Mouse (Mus musculus) stomach, postnatal 0 days (tissue): ENCODE data around the gene Gm49027. TPM values are rescaled to one million over a fixed set of nuclear protein-coding genes. Genes with fewer than 3 reads are reported as not detected.

Experiments used
- ATAC-seq: fragments of 200-750 bp; cut with Nextera tagmentation; 2 replicates; pipeline ENCODE4 v1.8.0; 2017; ENCODE audit not compliant: low FRiP score, low TSS enrichment
- DNase-seq: peaks from one replicate; pipeline ENCODE4 v3.0.0-alpha.2; 2016; ENCODE audit warnings: low spot score
- H3K27ac ChIP-seq: fragments of 300-500 bp; sonication (generic); replicated peaks from 2 replicates; pipeline ENCODE4 v1.5.1; 2014; ENCODE audit warnings: mild to moderate bottlenecking, control low read depth
- H3K27me3 ChIP-seq: fragments of 300-500 bp; sonication (generic); 2 replicates; pipeline ENCODE4 v1.6.1; 2014; ENCODE audit warnings: low read length; ENCODE audit not compliant: control insufficient read depth, insufficient read depth
- H3K36me3 ChIP-seq: fragments of 300-500 bp; sonication (generic); 2 replicates; pipeline ENCODE4 v1.6.1; 2014; ENCODE audit warnings: low read length, mixed read lengths; ENCODE audit not compliant: control insufficient read depth, insufficient read depth
- H3K4me1 ChIP-seq: fragments of 300-500 bp; sonication (generic); replicated peaks from 2 replicates; pipeline ENCODE4 v1.6.1; 2014; ENCODE audit warnings: antibody characterized with exemption; ENCODE audit not compliant: control insufficient read depth, insufficient read depth
- H3K4me2 ChIP-seq: fragments of 300-500 bp; sonication (generic); replicated peaks from 2 replicates; pipeline ENCODE4 v1.6.1; 2014; ENCODE audit warnings: low read depth, mild to moderate bottlenecking, control low read depth, moderate library complexity
- H3K4me3 ChIP-seq: fragments of 300-500 bp; sonication (generic); 2 replicates; pipeline ENCODE4 v1.5.1; 2014; ENCODE audit warnings: low read depth, low read length, control low read depth
- H3K9ac ChIP-seq: fragments of 300-500 bp; sonication (generic); 2 replicates; pipeline ENCODE4 v1.6.1; 2014; ENCODE audit warnings: mild to moderate bottlenecking, low read length, control low read depth, mixed read lengths
- H3K9me3 ChIP-seq: fragments of 300-500 bp; sonication (generic); 2 replicates; pipeline ENCODE4 v1.6.1; 2016; ENCODE audit warnings: low read length; ENCODE audit not compliant: control insufficient read depth
- CTCF ChIP-seq: IDR thresholded peaks from 2 replicates; pipeline ENCODE4 v1.5.1; 2016; ENCODE audit warnings: antibody characterized with exemption, low read depth, mild to moderate bottlenecking, moderate library complexity
- EP300 ChIP-seq: optimal IDR thresholded peaks from 2 replicates; pipeline ENCODE3; 2016; ENCODE audit warnings: antibody characterized with exemption
- WGBS: fragments of 180-500 bp; shearing (Covaris S2); extraction: QIAGEN DNeasy Blood & Tissue Kit; methylation state at CpG from one replicate; pipeline ENCODE4 v1.1.7; 2014; 5-methylcytosine and 5-hydroxymethylcytosine counted together
- polyA plus RNA-seq: library from polyadenylated mRNA; unstranded; fragments of >200 nt; fragmentation: Nextera tagmentation; extraction: Ambion mirVana; gene quantifications from 2 replicates; pipeline ENCODE4 v1.2.1, GENCODE M21; 2015

The Gm49027 gene
- polyA plus RNA-seq, 1 experiment from 2014 or later, result 5.6 TPM

- Histone ChIP-seq H3K27me3 (no peaks in the 10 kb centered on the region), H3K4me1 (no peaks in the 10 kb centered on the region), H3K27ac (no peak within 1 kb of the TSS), H3K4me3 (no peak within 1 kb of the TSS), H3K9ac (no peak within 1 kb of the TSS), H3K36me3 (no peaks in the 10 kb centered on the region), H3K9me3 (no peaks in the 10 kb centered on the region), H3K4me2 (no peak within 1 kb of the TSS)
- ATAC-seq (no peak), DNase-seq (no peak)
- no peak for TF ChIP-seq CTCF
- no peak for TF ChIP-seq EP300
- 87% methylated on average over 5 of the region's 5 CpGs for WGBS
Observed at GRCm38 (mm10) chr5:123510160-123510559, 15.1 kb downstream of the Gm49027 start, which contains the start of gene B3gnt4. B3gnt4 (plus strand) TSS chr5:123510460.

- H3K9ac ChIP-seq, result peak overlapping the region; percentile 43; the same call in 1 of the 2 replicates
- no peaks in the 10 kb centered on the region for H3K27me3 ChIP-seq
- no peak overlapping the region for H3K27ac ChIP-seq
- 8% methylated on average over 12 of the region's 12 CpGs for WGBS
- no peaks in the 10 kb centered on the region for H3K9me3 ChIP-seq
- no peaks in the 10 kb centered on the region for H3K4me1 ChIP-seq
- peak overlapping the region; percentile 89 for H3K4me2 ChIP-seq
- no peak for ATAC-seq
- no peaks in the 10 kb centered on the region for H3K36me3 ChIP-seq
- DNase-seq, result no peak
- TF ChIP-seq EP300 (no peak), CTCF (no peak)
- peak overlapping the region; percentile 49 for H3K4me3 ChIP-seq
Observed at GRCm38 (mm10) chr5:123508921-123509320, 16.4 kb downstream of the Gm49027 start.

GRCm38 (mm10) chr5:123507936-123508723 lies 17.2 kb downstream of the Gm49027 start:
- Histone ChIP-seq H3K4me3 (peak overlapping the region; percentile 49), H3K4me2 (peak overlapping the region; percentile 89), H3K9me3 (no peaks in the 10 kb centered on the region), H3K27ac (no peak overlapping the region), H3K36me3 (no peaks in the 10 kb centered on the region), H3K9ac (peak overlapping the region; percentile 43), H3K4me1 (no peaks in the 10 kb centered on the region), H3K27me3 (no peaks in the 10 kb centered on the region)
- ATAC-seq, result peak; percentile 82
- TF ChIP-seq EP300 (no peak), CTCF (peak; percentile 38; the same call in 1 of the 2 replicates)
- WGBS, result 1% methylated on average over 59 of the region's 59 CpGs
- DNase-seq, result peak; percentile 84

- ATAC-seq, result no peak
- Histone ChIP-seq H3K36me3 (no peaks in the 10 kb centered on the region), H3K9me3 (no peaks in the 10 kb centered on the region), H3K27ac (no peak overlapping the region), H3K4me2 (no peak overlapping the region), H3K4me3 (no peak overlapping the region), H3K4me1 (0 out of 2 replicates have a peak, but pooled peaks cover 4% of the 10 kb centered on the region), H3K27me3 (no peaks in the 10 kb centered on the region), H3K9ac (no peak overlapping the region)
- 43% methylated on average over 4 of the region's 4 CpGs for WGBS
- TF ChIP-seq EP300, result no peak
- TF ChIP-seq CTCF, result no peak
- DNase-seq, result no peak
Observed at GRCm38 (mm10) chr5:123501973-123502372, 23.3 kb downstream of the Gm49027 start.

- H3K36me3 ChIP-seq, result no peaks in the 10 kb centered on the region
- H3K27me3 ChIP-seq, result no peaks in the 10 kb centered on the region
- DNase-seq (no peak), ATAC-seq (no peak)
- no peak overlapping the region for H3K9ac ChIP-seq
- TF ChIP-seq CTCF (peak; percentile 74), EP300 (no peak)
- H3K27ac ChIP-seq, result no peak overlapping the region
- no peak overlapping the region for H3K4me3 ChIP-seq
- H3K9me3 ChIP-seq, result no peaks in the 10 kb centered on the region
- 58% methylated on average over 4 of the region's 4 CpGs for WGBS
- 0 out of 2 replicates have a peak, but pooled peaks cover 4% of the 10 kb centered on the region for H3K4me1 ChIP-seq
- no peak overlapping the region for H3K4me2 ChIP-seq
Observed at GRCm38 (mm10) chr5:123499717-123500116, 25.6 kb downstream of the Gm49027 start.

- DNase-seq, result no peak
- 0 out of 2 replicates have a peak, but pooled peaks have one; percentile 12 for ATAC-seq
- no peak overlapping the region for H3K4me2 ChIP-seq
- H3K4me3 ChIP-seq, result no peak overlapping the region
- TF ChIP-seq CTCF (no peak), EP300 (no peak)
- no peak overlapping the region for H3K27ac ChIP-seq
- H3K4me1 ChIP-seq, result no peaks in the 10 kb centered on the region
- H3K36me3 ChIP-seq, result no peaks in the 10 kb centered on the region; the same call in 1 of the 2 replicates
- H3K9ac ChIP-seq, result no peak overlapping the region
- no peaks in the 10 kb centered on the region for H3K9me3 ChIP-seq
- 54% methylated on average over 9 of the region's 9 CpGs for WGBS
- no peaks in the 10 kb centered on the region for H3K27me3 ChIP-seq
Observed at GRCm38 (mm10) chr5:123489935-123490334, 35.4 kb downstream of the Gm49027 start.
